Mouse (Mus musculus): ENCODE data around the gene Rhot2. TPM values are rescaled to one million over a fixed set of nuclear protein-coding genes. Genes with fewer than 3 reads are reported as not detected.

The Rhot2 gene
- polyA plus RNA-seq, 1 experiment = 206 TPM

GRCm38 (mm10) chr17:25865288-25865687 is 20.6 kb upstream of the Rhot2 start:
- no peak overlapping the region for H3K27ac ChIP-seq (ENCODE audit: control insufficient read depth, insufficient read depth, low read length)
- 98% methylated on average over 11 of the region's 11 CpGs for WGBS

GRCm38 (mm10) chr17:25864311-25864710 is 19.7 kb upstream of the Rhot2 start:
- no peak overlapping the region for H3K4me3 ChIP-seq (ENCODE audit: control insufficient read depth, insufficient read depth, low read length)
- no peak for DNase-seq
- H3K27me3 ChIP-seq (ENCODE audit: control insufficient read depth, insufficient read depth, low read length) = no peaks in the 10 kb centered on the region
- no peak overlapping the region for H3K27ac ChIP-seq (ENCODE audit: control insufficient read depth, insufficient read depth, low read length)
- H3K4me1 ChIP-seq (replicated peaks; ENCODE audit: control insufficient read depth, insufficient read depth, low read length) = peaks cover 27% of the 10 kb centered on the region
- TF ChIP-seq POLR2A (IDR thresholded peaks at IDR 0.05; ENCODE audit: control insufficient read depth, extremely low read depth, insufficient read depth, low read length, poor library complexity) (no peak), CTCF (IDR thresholded peaks at IDR 0.05; ENCODE audit: borderline replicate concordance, control insufficient read depth, extremely low read depth, insufficient read depth, low read length, poor library complexity) (no peak)
- no peaks in the 10 kb centered on the region for H3K36me3 ChIP-seq (ENCODE audit: control insufficient read depth, insufficient read depth, low read length)
- WGBS = 96% methylated on average over 14 of the region's 14 CpGs

More at GRCm38 (mm10) chr17:25865288-25865687, 20.6 kb upstream of the Rhot2 start:
- H3K36me3 ChIP-seq (ENCODE audit: control insufficient read depth, insufficient read depth, low read length) = no peaks in the 10 kb centered on the region
- no peaks in the 10 kb centered on the region for H3K27me3 ChIP-seq (ENCODE audit: control insufficient read depth, insufficient read depth, low read length)
- DNase-seq = no peak
- peaks cover 27% of the 10 kb centered on the region for H3K4me1 ChIP-seq (replicated peaks; ENCODE audit: control insufficient read depth, insufficient read depth, low read length)
- TF ChIP-seq POLR2A (IDR thresholded peaks at IDR 0.05; ENCODE audit: control insufficient read depth, extremely low read depth, insufficient read depth, low read length, poor library complexity) (no peak), CTCF (IDR thresholded peaks at IDR 0.05; ENCODE audit: borderline replicate concordance, control insufficient read depth, extremely low read depth, insufficient read depth, low read length, poor library complexity) (no peak)
- no peak overlapping the region for H3K4me3 ChIP-seq (ENCODE audit: control insufficient read depth, insufficient read depth, low read length)

GRCm38 (mm10) chr17:25863681-25864080 is 19.0 kb upstream of the Rhot2 start:
- no peak for DNase-seq
- H3K27me3 ChIP-seq (ENCODE audit: control insufficient read depth, insufficient read depth, low read length) = no peaks in the 10 kb centered on the region
- H3K27ac ChIP-seq (ENCODE audit: control insufficient read depth, insufficient read depth, low read length) = no peak overlapping the region
- H3K4me3 ChIP-seq (ENCODE audit: control insufficient read depth, insufficient read depth, low read length) = no peak overlapping the region
- WGBS = 97% methylated on average over 6 of the region's 6 CpGs
- H3K36me3 ChIP-seq (ENCODE audit: control insufficient read depth, insufficient read depth, low read length) = no peaks in the 10 kb centered on the region
- TF ChIP-seq POLR2A (IDR thresholded peaks at IDR 0.05; ENCODE audit: control insufficient read depth, extremely low read depth, insufficient read depth, low read length, poor library complexity) = no peak
- no peak for TF ChIP-seq CTCF (IDR thresholded peaks at IDR 0.05; ENCODE audit: borderline replicate concordance, control insufficient read depth, extremely low read depth, insufficient read depth, low read length, poor library complexity)
- peaks cover 25% of the 10 kb centered on the region for H3K4me1 ChIP-seq (replicated peaks; ENCODE audit: control insufficient read depth, insufficient read depth, low read length)

GRCm38 (mm10) chr17:25861704-25862612 is 17.3 kb upstream of the Rhot2 start:
- peak overlapping the region; percentile 45 for H3K27ac ChIP-seq (ENCODE audit: control insufficient read depth, insufficient read depth, low read length)
- H3K27me3 ChIP-seq (ENCODE audit: control insufficient read depth, insufficient read depth, low read length) = no peaks in the 10 kb centered on the region
- no peaks in the 10 kb centered on the region for H3K36me3 ChIP-seq (ENCODE audit: control insufficient read depth, insufficient read depth, low read length)
- H3K4me1 ChIP-seq (replicated peaks; ENCODE audit: control insufficient read depth, insufficient read depth, low read length) = peaks cover 15% of the 10 kb centered on the region
- peak overlapping the region; percentile 55 for H3K4me3 ChIP-seq (ENCODE audit: control insufficient read depth, insufficient read depth, low read length)
- TF ChIP-seq CTCF (IDR thresholded peaks at IDR 0.05; ENCODE audit: borderline replicate concordance, control insufficient read depth, extremely low read depth, insufficient read depth, low read length, poor library complexity) = no peak
- no peak for TF ChIP-seq POLR2A (IDR thresholded peaks at IDR 0.05; ENCODE audit: control insufficient read depth, extremely low read depth, insufficient read depth, low read length, poor library complexity)
- WGBS = 18% methylated on average over 6 of the region's 6 CpGs
- no peak for DNase-seq

GRCm38 (mm10) chr17:25860832-25861703 is 16.4 kb upstream of the Rhot2 start, which contains the start of gene Wdr90:
Gene Wdr90, minus strand, starts transcription at chr17:25861501.
- peak; percentile 90 for DNase-seq
- peak within 1 kb of the TSS; percentile 55 for H3K4me3 ChIP-seq (ENCODE audit: control insufficient read depth, insufficient read depth, low read length)
- TF ChIP-seq POLR2A (IDR thresholded peaks at IDR 0.05; ENCODE audit: control insufficient read depth, extremely low read depth, insufficient read depth, low read length, poor library complexity) = peak; percentile 78
- TF ChIP-seq CTCF (IDR thresholded peaks at IDR 0.05; ENCODE audit: borderline replicate concordance, control insufficient read depth, extremely low read depth, insufficient read depth, low read length, poor library complexity) = peak; percentile 65; the same call in 1 of the 2 replicates
- H3K36me3 ChIP-seq (ENCODE audit: control insufficient read depth, insufficient read depth, low read length) = no peaks in the 10 kb centered on the region
- peaks cover 15% of the 10 kb centered on the region for H3K4me1 ChIP-seq (replicated peaks; ENCODE audit: control insufficient read depth, insufficient read depth, low read length)
- peak within 1 kb of the TSS; percentile 45 for H3K27ac ChIP-seq (ENCODE audit: control insufficient read depth, insufficient read depth, low read length)
- 4% methylated on average over 65 of the region's 65 CpGs for WGBS
- no peaks in the 10 kb centered on the region for H3K27me3 ChIP-seq (ENCODE audit: control insufficient read depth, insufficient read depth, low read length)

GRCm38 (mm10) chr17:25860229-25860628 is 15.6 kb upstream of the Rhot2 start:
- WGBS = 97% methylated on average over 6 of the region's 6 CpGs
- Histone ChIP-seq H3K27ac (ENCODE audit: control insufficient read depth, insufficient read depth, low read length) (no peak overlapping the region), H3K4me3 (ENCODE audit: control insufficient read depth, insufficient read depth, low read length) (no peak overlapping the region), H3K4me1 (replicated peaks; ENCODE audit: control insufficient read depth, insufficient read depth, low read length) (peaks cover 15% of the 10 kb centered on the region), H3K36me3 (ENCODE audit: control insufficient read depth, insufficient read depth, low read length) (no peaks in the 10 kb centered on the region), H3K27me3 (ENCODE audit: control insufficient read depth, insufficient read depth, low read length) (no peaks in the 10 kb centered on the region)
- no peak for DNase-seq
- TF ChIP-seq CTCF (IDR thresholded peaks at IDR 0.05; ENCODE audit: borderline replicate concordance, control insufficient read depth, extremely low read depth, insufficient read depth, low read length, poor library complexity) (no peak), POLR2A (IDR thresholded peaks at IDR 0.05; ENCODE audit: control insufficient read depth, extremely low read depth, insufficient read depth, low read length, poor library complexity) (no peak)
